Mouse (Mus musculus) lung, postnatal 25 days (tissue): Measurements from ENCODE around the gene Rnf227.
"Not testable (repeated sequence)": the region's sequence is repeated elsewhere in the genome, so short reads cannot be mapped to it uniquely, and the experiment has no call there.

Source experiments
- DNase-seq: peaks from one replicate; pipeline ENCODE4 v3.0.0; 2022; ENCODE audit warnings: low spot score

Gene Rnf227

GRCm38 (mm10) chr11:69340161-69341131, at the start of gene Rnf227:
TSS of gene Rnf227 (plus strand) at chr11:69340461.
- DNase-seq = peak; percentile 39

- no peak for DNase-seq
These were observed 49.1 kb upstream of the Rnf227 start for GRCm38 (mm10) chr11:69291111-69291510.

DNA sequence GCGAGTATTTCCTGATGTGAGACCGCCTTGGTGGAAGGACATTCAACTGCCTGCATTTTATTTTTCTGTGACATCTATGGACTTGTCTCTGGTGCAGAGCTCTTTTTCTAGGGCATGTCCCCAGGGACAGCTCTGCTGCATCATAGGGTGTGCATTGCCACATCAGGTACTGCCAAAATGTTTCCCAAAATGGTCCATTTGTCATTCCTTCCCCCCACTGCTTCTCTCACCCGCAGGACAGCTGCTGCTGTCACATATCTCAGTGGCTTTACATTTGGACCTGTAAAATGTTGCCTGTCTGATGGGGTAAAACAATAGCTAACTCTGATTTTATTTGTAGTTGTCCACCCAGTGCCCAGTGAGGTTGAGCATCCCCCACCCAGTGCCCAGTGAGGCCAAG, 45.0 kb upstream of the Rnf227 start:
- DNase-seq = no peak

GRCm38 (mm10) chr11:69297799-69298198, 42.5 kb upstream of the Rnf227 start:
- DNase-seq = no peak

DNA sequence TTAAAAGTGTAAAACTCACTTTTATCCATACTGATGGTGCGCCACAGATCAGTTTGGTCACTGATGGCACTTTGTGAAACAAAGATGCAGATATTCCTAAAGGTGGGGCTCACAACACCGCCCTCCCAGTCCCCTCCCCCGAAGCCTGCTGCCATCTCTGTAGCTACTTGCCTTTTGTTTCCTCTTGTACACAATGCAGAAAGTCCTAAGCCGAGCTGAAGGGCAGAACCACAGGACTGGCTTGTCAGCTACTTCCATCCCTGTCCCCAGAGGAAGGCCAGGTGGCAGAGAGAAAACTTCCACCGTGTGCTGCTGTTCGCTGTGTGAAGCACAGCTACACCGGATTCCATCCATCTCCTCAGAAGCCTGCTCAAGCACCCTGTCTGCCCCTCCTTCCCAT, 42.0 kb upstream of the Rnf227 start:
- no peak for DNase-seq

GRCm38 (mm10) chr11:69302817-69303216, 37.4 kb upstream of the Rnf227 start:
- no peak for DNase-seq

GRCm38 (mm10) chr11:69305291-69305690, 35.0 kb upstream of the Rnf227 start:
- DNase-seq = no peak

DNA sequence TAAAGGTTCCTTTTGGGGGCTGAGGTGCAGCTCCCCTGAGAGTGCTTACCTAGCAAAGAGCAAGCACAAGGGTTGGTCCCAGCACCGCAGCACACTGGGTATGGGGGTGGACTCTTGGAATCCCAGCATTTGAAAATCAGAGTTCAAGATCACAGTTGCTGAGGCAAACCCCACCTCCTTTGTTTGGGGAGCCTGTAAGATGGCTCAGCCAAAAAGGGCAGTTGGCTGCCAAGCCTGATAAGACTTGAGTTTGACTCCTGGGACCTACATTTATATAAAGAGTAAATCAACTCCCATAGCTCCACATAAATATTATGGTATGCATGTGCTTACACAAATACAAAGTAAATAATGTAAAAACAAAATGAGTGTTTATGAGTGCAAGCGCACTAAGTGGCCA, 34.2 kb upstream of the Rnf227 start:
- DNase-seq = no peak

GRCm38 (mm10) chr11:69311266-69311665, 29.0 kb upstream of the Rnf227 start:
- no peak for DNase-seq

DNA sequence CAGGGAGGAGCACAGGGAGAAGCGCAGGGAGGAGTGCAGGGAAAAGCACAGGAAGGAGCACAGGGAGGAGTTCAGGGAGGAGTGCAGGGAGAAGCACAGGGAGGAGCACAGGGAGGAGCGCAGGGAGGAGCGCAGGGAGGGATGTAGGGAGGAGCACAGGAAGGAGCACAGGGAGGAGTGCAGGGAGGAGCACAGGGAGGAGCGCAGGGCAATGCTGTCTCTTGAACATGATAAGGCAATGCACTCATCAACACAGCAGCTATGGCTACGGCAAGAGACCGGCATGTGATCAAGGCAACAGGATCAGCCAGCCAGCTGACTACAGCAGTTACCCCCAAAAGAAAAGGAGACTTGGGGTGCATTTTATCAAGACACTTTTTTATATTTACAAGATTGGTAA, 23.9 kb upstream of the Rnf227 start:
- DNase-seq = no peak

DNA sequence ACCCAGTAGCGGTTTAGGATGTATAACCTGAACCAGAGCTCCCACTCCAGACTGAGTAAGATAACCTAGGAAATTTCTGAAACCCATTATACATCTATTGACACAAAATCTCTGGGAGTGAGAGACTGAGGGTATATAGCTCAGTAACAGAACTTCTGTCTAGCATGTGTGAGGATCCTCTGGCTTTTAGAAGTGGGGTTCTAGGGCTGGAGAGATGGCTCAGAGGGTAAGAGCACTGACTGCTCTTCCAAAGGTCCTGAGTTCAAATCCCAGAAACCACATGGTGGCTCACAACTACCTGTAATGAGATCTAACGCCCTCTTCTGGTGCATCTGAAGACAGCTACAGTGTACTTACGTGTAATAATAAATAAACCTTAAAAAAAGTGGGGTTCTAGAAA, 22.3 kb upstream of the Rnf227 start:
- DNase-seq = not testable (repeated sequence)

- no peak for DNase-seq
These were observed 18.7 kb upstream of the Rnf227 start for GRCm38 (mm10) chr11:69321580-69321979.

- DNase-seq = no peak
These were observed 18.3 kb upstream of the Rnf227 start for GRCm38 (mm10) chr11:69322010-69322409.

DNA sequence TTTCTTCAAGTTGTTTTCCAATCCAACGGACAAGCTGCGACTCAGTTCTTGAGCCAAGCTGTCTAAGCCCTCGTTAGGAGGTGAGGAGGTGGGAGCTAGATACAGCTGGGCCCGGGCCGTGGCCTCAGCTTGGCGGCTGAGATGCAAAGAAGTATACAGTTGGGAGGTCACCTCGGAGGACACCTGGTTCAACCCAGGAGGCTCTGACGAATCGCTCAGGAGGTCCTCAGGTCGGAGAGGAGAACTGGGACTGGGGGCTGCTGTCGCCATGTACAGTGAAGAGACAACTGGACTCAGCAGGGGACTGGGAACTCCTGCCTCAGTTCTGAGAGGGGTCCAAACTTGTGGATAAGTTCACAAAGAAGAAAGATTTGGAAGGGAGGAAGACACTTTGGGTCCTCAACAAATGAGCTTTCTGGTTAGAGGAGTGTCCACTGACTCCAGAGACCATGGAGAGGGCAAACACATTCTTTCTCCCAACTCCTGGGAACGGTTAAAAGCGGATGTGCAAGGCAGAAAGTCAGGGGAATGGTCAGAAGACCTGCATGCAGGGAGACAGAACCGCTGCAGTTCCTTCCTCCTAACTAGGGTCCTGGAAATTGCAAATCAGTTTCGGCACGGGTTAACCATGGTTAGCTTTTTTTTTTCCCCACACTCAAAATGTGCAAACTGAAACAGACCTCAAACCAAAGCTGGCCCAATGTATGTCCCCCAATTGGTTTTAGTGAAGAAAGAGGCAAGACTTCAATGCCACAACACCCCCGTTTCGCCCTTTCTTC, 17.4 kb upstream of the Rnf227 start:
- DNase-seq = no peak

DNA sequence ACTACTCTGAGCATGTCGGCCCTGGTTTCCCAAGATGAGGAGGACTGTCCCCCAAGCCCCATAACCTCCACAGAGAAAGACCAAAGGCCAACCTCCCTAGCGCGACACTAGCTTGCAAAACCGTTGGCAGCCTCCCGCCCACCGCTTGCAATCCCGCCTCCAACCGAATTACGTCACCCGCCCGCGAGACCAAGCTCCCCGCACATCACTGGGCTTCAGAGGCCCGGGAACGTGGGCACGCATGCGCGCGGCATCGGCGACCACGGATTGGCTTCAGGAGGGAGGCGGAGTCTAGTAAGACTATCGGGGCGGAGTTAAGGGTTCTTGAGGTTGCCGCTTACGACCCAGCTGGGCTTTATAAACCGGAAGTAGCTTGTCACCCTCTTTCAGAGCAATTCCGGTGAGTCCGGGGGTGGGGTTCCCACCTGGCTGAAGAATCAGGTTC, 16.6 kb upstream of the Rnf227 start, which contains the start of the genes Cntrob and Trappc1:
Gene Cntrob (minus strand): TSS at position 109 of the 445 bp plus-strand sequence.
Gene Trappc1 (plus strand): TSS at position 314 of the 445 bp plus-strand sequence.
- DNase-seq = peak; percentile 99

DNA sequence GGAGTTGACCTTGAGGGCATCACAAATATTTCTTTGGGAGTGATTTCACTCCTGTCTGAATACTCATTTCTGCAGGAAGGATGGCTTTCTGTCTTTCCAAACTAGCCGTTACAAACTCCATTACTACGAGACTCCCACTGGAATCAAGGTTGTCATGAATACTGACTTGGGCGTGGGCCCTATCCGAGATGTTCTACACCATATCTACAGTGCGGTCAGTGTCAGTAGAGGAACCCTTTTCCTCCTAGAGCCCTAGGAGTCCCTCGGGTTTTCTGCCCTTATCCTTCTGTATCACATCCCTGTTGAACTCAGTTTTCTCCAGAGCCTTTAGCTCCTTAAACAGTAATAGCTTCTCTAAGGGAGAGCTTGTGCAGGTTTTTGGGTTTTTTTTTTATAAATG, 15.5 kb upstream of the Rnf227 start:
- no peak for DNase-seq

- DNase-seq = peak; percentile 93
These were observed 14.4 kb upstream of the Rnf227 start, which contains the start of gene Kcnab3 for GRCm38 (mm10) chr11:69325628-69326407. TSS of gene Kcnab3 (plus strand) at chr11:69326258.

GRCm38 (mm10) chr11:69326408-69327156, 13.7 kb upstream of the Rnf227 start:
- DNase-seq = no peak

DNA sequence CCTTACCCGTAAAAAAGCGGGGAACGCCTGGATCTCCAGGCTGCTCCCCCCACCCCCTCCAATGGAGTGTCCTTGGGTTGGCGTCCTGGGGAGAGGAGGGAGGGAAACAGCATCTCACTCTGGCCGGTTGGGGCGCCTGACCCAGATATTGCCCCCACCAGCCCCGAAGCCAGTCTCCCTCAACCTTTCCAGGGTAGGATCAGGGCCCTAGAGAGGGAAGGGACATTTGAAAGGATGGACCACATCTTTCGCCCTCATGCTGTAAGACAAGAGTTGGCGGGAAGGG, 13.2 kb upstream of the Rnf227 start:
- DNase-seq = no peak

GRCm38 (mm10) chr11:69327648-69328047, 12.6 kb upstream of the Rnf227 start:
- DNase-seq = no peak

DNA sequence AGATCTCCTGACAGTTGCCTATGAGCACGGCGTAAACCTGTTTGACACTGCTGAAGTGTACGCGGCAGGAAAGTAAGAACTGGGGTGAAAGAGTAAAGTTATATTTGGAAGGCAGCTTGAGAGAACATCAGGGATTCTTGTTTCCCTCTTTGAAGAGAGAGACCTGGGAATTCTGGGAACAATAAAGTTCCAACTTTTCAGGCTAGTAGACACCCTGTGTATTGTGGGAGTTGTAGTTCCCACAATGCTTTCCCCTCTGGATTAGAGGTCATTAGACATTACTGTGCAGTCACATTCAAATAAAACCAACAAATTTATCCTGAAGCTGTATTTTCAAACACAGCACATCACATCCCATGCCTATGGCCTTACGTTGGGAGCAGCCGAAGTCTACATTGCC, 11.7 kb upstream of the Rnf227 start:
- DNase-seq = no peak
